Mouse (Mus musculus) retina, adult 2 months (tissue): ENCODE data around the gene Ifit1bl1.
"Not testable (repeated sequence)": the region's sequence is repeated elsewhere in the genome, so short reads cannot be mapped to it uniquely, and the experiment has no call there.

Experiments used
- DNase-seq: peaks from one replicate; pipeline ENCODE4 v3.0.0-alpha.2; 2012; ENCODE audit warnings: low read depth, low spot score

Ifit1bl1 gene

DNA sequence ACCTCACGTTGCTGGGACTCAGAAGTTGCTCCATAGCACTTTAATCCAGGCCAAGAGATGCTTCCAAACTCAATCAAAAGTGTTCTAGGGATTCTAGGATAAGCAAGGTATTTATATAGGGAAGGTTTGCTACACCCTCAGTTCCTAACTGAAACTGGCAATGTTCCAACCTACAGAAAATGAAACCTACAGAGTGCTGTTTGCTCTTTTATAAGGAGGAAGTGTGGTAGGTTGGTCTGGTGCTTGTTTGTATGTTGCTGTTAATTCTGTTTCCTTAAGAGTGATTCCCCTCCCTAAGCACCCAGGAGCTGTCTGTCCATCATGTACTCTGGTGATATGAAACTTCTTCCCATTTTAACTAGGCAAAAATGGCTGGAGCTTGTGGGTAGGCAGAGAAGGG lies at the start of gene Ifit1bl1:
TSS of gene Ifit1bl1 (minus strand) at position 69 of the 400 bp plus-strand sequence.
- DNase-seq = not testable (repeated sequence)

GRCm38 (mm10) chr19:34650997-34651396 lies 49.2 kb upstream of the Ifit1bl1 start:
- no peak for DNase-seq

DNA sequence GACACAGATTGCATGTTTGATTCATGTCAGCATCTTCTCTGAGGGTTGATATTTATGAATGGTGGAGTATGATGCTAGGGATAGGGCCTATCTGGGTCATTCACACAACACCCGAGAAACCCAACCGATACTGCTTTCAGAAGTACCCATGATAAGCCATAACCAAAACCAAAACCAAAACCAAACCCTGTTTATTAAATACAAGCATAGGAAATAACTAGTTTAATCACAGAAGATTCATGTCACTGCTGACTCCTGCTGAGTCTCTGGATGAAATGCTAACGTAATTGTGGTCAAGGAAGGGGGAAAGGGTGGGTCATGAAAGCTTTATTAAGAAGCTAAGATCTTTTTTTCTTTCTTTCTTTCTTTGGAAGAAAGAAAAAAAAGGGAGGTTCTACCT lies 48.5 kb upstream of the Ifit1bl1 start:
- no peak for DNase-seq

DNA sequence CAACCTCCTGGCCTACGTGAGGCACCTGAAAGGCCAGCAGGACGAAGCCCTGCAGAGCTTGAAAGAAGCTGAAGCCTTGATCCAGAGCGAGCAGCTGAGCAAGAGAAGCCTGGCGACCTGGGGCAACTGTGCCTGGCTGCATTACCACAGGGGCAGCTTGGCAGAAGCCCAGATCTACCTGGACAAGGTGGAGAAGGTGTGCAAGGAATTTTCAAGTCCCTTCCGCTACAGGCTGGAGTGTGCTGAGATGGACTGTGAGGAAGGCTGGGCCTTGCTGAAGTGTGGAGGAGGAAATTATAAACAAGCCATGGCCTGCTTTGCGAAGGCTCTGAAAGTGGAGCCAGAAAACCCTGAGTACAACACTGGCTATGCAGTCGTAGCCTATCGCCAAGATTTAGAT lies 45.9 kb upstream of the Ifit1bl1 start:
- DNase-seq = not testable (repeated sequence)

DNA sequence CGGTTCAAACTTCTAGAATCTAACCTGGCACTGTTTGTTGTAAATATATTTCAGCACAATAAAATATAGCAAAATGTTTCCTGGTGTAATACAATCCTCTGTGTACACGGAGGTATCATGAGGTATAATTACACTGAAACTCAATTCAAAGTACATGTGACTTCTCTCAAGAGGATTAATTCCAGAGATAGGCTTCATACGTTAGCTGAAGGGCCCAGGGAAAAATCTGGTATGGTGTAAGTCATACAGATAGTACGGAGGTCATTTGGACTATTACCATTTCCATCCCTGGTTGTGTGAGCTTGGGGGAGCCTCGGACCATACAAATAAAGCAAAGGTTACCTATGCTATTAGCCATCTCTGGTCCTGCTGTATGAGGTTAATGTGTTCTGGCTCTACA lies 40.9 kb upstream of the Ifit1bl1 start:
- DNase-seq = no peak

DNA sequence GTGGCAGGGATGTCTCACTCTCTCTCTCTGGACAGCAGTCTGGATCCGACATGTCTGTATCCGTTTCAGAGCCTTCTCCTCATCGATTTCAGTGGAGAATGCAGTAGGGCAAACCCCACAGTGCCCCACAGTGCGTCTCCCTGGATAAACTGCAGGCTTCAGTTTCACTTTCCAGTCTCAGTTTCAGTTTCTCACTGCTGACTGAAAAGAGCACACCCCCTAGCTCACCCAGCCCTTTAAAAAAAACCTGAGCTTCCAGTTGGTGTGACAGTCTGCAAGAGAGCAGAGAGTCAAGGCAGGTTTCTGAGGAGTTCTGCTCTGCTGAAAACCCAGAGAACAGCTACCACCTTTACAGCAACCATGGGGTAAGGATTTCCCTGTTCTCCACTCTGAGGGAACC lies 38.9 kb upstream of the Ifit1bl1 start, which contains the start of the genes Ifit1bl2 and Ifit1:
TSS of gene Ifit1bl2 (minus strand) at position 121 of the 400 bp plus-strand sequence.
TSS of gene Ifit1 (plus strand) at position 249 of the 400 bp plus-strand sequence.
- DNase-seq = no peak

GRCm38 (mm10) chr19:34636933-34637557 lies 35.3 kb upstream of the Ifit1bl1 start:
- DNase-seq = peak; percentile 23

- DNase-seq = no peak
Observed at GRCm38 (mm10) chr19:34633484-34633883, 31.7 kb upstream of the Ifit1bl1 start.

- DNase-seq = no peak
Observed at GRCm38 (mm10) chr19:34631487-34631886, 29.7 kb upstream of the Ifit1bl1 start.

- DNase-seq = no peak
Observed at GRCm38 (mm10) chr19:34627496-34627895, 25.7 kb upstream of the Ifit1bl1 start.

DNA sequence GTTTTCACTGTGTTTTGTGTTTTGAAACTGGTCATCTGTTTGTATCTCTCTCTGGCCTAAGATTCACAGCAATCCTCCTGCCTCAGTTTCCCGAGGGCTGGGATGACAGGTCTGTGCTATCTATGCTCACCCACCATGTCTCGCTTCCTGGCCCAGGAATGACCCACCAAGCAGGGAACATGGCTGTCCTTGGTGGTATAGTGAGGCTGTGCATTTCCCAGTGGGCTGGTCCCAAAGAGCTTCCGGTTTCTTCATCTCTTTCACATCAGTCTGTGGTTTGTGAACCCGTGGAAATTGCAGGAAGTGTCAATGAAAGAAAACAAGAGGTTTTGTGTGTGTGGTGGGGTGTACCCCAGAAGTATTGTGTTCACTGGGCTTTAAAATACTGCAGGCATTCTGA lies 22.9 kb upstream of the Ifit1bl1 start:
- no peak for DNase-seq

DNA sequence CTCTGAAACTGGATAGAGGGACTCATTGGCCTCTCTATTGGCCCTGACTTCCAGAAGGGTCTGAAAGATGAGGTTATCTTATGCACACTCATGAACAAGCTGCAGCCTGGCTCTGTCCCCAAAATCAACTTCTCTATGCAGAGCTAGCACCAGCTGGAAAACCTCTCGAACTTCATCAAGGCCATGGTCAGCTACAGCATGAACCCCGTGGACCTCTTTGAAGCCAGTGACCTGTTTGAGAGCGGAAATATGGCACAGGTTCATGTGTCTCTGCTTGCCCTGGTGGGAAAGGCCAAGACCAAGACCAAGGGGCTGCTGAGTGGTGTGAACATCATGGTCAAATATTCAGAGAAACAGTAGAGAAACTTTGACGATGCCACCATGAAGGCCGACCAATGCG lies 22.0 kb upstream of the Ifit1bl1 start:
- DNase-seq = no peak

DNA sequence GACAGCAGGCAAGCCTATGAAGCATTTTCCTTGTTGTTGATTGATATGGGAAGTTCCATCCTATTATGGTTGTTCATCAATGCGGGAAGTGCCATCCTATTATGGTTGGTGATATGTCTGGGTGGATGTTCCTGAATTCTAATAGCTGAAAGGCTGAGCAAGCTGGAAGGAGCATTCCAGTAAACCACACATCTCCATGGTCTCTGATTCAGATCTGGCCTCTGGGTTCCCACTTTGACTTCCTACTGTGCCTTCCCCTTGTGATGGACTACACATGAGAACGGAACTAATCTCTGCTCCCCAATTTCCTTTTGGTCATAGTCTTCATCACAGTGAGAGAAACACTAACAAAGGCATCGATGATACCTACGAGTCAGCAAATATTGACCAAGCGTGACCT lies 19.1 kb upstream of the Ifit1bl1 start:
- no peak for DNase-seq

GRCm38 (mm10) chr19:34612243-34613001 lies 10.7 kb upstream of the Ifit1bl1 start:
- DNase-seq = not testable (repeated sequence)

GRCm38 (mm10) chr19:34610118-34610517 lies 8.4 kb upstream of the Ifit1bl1 start:
- DNase-seq = not testable (repeated sequence)

DNA sequence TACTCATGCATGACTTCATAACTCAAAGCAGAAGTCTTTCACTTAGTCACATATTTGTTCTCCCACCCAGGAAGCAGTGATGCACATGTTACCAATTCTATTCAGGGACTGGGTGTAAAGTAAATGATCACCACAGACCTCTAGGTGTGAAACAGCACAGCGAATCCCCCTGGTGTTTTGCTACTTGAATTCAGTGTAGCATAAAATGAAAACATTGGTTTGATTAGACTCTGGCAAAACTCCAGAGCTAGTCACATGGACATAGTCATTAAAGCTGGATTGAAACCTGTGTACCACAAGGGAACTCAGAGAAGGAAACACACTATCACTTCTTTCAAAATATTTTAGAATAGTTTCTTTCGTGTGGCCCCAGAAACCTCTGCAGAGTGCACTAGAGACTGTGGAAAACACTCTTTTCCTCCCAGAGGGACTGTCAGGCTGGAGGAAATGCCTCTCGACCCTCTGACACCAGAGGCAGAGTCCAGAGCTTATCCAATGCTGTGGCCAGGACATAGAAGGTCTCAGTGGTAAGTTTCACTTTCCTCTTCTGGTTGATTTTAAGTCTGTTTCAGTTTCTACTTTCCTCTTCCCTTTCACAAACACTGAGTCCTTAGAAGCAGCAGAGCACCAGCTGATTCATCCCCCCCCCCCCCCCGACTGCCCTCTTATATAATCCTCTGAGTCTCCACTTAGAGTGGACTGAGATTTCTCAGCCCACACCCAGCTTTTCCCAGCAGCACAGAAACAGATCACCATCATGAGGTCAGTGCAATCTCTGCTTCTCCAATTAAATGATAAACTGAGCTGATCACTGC lies 5.7 kb upstream of the Ifit1bl1 start, which contains the start of gene Ifit3b:
TSS of gene Ifit3b (plus strand) at position 734 of the 815 bp plus-strand sequence.
- DNase-seq = not testable (repeated sequence)

GRCm38 (mm10) chr19:34605472-34605871 lies 3.7 kb upstream of the Ifit1bl1 start:
- DNase-seq = no peak

DNA sequence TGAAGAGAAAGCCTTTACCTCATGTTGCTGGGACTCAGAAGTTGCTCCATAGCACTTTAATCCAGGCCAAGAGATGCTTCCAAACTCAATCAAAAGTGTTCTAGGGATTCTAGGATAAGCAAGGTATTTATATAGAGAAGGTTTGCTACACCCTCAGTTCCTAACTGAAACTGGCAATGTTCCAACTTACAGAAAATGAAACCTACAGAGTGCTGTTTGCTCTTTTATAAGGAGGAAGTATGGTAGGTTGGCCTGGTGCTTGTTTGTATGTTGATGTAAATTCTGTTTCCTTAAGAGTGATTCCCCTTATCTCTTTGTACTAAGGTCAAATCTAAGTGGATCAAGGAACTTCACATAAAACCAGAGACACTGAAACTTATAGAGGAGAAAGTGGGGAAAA lies 2.5 kb downstream of the Ifit1bl1 start:
- not testable (repeated sequence) for DNase-seq

DNA sequence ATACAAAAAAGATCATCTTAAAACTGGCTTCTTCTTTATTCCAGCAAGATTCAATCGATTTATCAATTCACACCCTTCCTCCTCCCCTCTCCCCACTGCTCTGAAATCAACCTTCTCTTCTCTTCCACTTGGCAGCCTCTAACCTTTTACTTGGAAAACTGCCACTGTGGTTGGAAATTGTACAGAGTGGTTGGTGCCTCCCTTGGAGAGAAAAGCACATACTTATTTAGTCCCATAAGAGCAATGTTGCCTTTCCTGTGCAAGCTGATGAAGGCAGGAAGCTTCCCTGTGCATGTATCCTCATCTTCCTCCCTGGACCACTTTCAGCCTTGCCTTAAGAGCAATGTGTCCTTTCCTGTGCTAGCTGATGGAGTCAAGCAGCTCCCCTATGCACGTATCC lies 3.4 kb downstream of the Ifit1bl1 start:
- no peak for DNase-seq

GRCm38 (mm10) chr19:34596811-34597210 lies 4.9 kb downstream of the Ifit1bl1 start:
- DNase-seq = no peak

- not testable (repeated sequence) for DNase-seq
Observed at GRCm38 (mm10) chr19:34594523-34594922, 7.2 kb downstream of the Ifit1bl1 start.

- DNase-seq = no peak
Observed at GRCm38 (mm10) chr19:34593456-34593855, 8.3 kb downstream of the Ifit1bl1 start.
